Mouse (Mus musculus): ENCODE measurements around the gene Prickle2. TPM values are rescaled to one million over a fixed set of nuclear protein-coding genes. Genes with fewer than 3 reads are reported as not detected.

Gene Prickle2
- polyA plus RNA-seq, 1 experiment from 2014 or later = 4.1 TPM

DNA sequence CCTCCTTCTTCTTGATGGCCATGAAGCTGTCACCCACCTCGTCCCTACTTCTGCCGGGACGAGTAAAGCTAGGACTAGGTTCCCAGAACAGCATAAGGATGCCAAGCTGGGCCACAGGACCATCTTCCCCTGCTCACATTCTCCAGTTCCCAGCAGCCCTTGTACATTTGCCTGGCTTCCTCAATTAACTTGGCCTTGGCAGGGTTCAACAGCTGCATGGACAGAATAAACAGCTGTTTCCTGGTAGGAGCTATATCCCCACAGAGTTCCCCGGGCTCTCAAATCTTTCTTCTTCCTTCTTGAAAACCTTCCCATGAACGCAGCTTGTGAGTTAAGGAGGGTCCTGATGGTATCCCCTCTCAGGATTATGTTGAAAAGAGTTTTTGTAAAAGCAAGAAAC is 317.3 kb downstream of the Prickle2 start:
- Histone ChIP-seq H3K27ac (replicated peaks; ENCODE audit: low read depth, low read length) (no peak overlapping the region), H3K9me3 (replicated peaks; ENCODE audit: control insufficient read depth, low read length) (no peaks in the 10 kb centered on the region), H3K27me3 (ENCODE audit: control insufficient read depth, insufficient read depth, low read length) (no peaks in the 10 kb centered on the region), H3K4me1 (ENCODE audit: control insufficient read depth, insufficient read depth, low read length) (no peaks in the 10 kb centered on the region), H3K9ac (replicated peaks; ENCODE audit: low read length) (no peak overlapping the region), H3K4me2 (ENCODE audit: low read depth, low read length) (no peak overlapping the region), H3K36me3 (replicated peaks; ENCODE audit: control insufficient read depth, insufficient read depth, low read depth, low read length) (no peaks in the 10 kb centered on the region), H3K4me3 (ENCODE audit: low read depth, low read length) (no peak overlapping the region)
- WGBS = 83% methylated on average over 5 of the region's 5 CpGs
- DNase-seq (ENCODE audit: low spot score) (no peak), ATAC-seq (replicated peaks; ENCODE audit: insufficient number of reproducible peaks, low FRiP score, low TSS enrichment, low read depth) (no peak)

DNA sequence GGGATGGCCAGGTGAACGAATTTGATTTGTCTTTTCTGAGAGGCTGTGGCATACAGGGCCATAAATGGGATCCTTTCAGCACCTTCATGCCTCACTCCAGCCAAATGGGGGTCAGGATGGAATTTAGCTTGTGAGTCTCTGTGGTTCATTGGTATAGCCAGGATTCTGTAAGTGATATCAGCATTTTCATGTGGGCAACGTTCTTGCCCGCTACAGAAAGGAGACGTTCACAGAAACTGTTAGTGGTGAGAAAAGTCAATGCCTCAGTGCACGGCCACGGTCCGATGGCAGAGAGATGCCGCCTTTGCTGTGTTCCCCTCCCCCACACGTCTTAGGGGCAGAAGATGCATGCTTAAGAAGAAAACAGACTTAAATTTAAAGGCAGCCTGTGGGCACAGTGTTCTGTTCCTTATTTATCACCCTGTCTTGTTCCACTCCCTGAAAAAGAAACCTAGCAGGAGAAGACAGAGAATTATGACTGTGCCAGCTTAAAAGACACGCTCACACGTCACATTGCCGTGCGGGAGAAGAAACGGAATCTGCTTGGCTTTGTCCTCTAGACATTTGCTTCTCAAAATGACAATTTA is 322.7 kb downstream of the Prickle2 start:
- H3K4me3 ChIP-seq (ENCODE audit: low read depth, low read length) = no peak overlapping the region

DNA sequence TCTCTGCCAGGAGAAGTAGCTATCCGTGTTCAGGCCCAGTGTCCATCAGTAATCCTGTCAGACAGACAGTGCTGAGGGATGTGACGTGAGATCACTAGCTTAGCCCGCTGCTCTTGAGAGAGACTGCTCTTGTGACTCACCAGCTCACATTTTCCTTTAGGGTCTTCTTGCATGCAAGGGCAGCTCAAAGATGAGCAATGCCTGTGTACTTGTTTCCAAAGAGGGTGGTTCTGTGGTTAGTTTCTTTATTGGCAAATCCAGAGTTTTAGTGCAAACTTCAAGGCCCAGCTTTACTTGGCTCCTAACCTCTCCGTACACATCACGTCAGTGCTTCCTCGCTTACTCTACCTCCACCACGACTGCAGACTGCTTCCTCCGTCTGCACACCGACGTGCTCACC is 324.9 kb downstream of the Prickle2 start:
- H3K9ac ChIP-seq (replicated peaks; ENCODE audit: low read length) = no peak overlapping the region
- H3K4me1 ChIP-seq (ENCODE audit: control insufficient read depth, insufficient read depth, low read length) = no peaks in the 10 kb centered on the region
- no peak for ATAC-seq (replicated peaks; ENCODE audit: insufficient number of reproducible peaks, low FRiP score, low TSS enrichment, low read depth)
- no peak overlapping the region for H3K4me3 ChIP-seq (ENCODE audit: low read depth, low read length)
- 87% methylated on average over 10 of the region's 10 CpGs for WGBS
- no peak overlapping the region for H3K27ac ChIP-seq (replicated peaks; ENCODE audit: low read depth, low read length)
- no peaks in the 10 kb centered on the region for H3K27me3 ChIP-seq (ENCODE audit: control insufficient read depth, insufficient read depth, low read length)
- H3K9me3 ChIP-seq (replicated peaks; ENCODE audit: control insufficient read depth, low read length) = no peaks in the 10 kb centered on the region
- no peak overlapping the region for H3K4me2 ChIP-seq (ENCODE audit: low read depth, low read length)
- no peak for DNase-seq (ENCODE audit: low spot score)
- no peaks in the 10 kb centered on the region for H3K36me3 ChIP-seq (replicated peaks; ENCODE audit: control insufficient read depth, insufficient read depth, low read depth, low read length)

More for the DNA sequence above, 322.7 kb downstream of the Prickle2 start:
- 69% methylated on average over 14 of the region's 14 CpGs for WGBS
- Histone ChIP-seq H3K27me3 (ENCODE audit: control insufficient read depth, insufficient read depth, low read length) (no peaks in the 10 kb centered on the region), H3K27ac (replicated peaks; ENCODE audit: low read depth, low read length) (no peak overlapping the region), H3K4me2 (ENCODE audit: low read depth, low read length) (no peak overlapping the region), H3K4me1 (ENCODE audit: control insufficient read depth, insufficient read depth, low read length) (no peaks in the 10 kb centered on the region), H3K9ac (replicated peaks; ENCODE audit: low read length) (no peak overlapping the region), H3K9me3 (replicated peaks; ENCODE audit: control insufficient read depth, low read length) (no peaks in the 10 kb centered on the region), H3K36me3 (replicated peaks; ENCODE audit: control insufficient read depth, insufficient read depth, low read depth, low read length) (no peaks in the 10 kb centered on the region)
- ATAC-seq (replicated peaks; ENCODE audit: insufficient number of reproducible peaks, low FRiP score, low TSS enrichment, low read depth) = no peak
- DNase-seq (ENCODE audit: low spot score) = no peak

DNA sequence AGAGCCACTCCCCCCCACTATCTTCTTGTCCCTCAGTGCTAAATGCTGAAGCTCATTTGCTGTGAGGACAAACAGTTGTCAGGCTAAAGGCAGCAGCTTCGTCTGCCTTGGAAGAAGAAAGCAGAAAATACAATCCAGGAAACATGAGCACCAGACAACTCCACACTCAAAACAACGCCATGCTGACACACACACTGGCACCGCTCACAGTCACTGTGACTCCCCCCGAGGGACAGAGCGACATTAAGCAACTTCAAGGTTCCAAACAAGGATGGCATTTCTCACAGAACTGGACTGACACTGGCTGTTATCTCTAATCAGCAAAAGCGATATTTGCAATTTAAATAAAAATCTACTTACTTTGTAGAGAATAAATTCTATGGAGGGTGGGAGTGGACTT is 331.1 kb downstream of the Prickle2 start:
- Histone ChIP-seq H3K27me3 (ENCODE audit: control insufficient read depth, insufficient read depth, low read length) (no peaks in the 10 kb centered on the region), H3K36me3 (replicated peaks; ENCODE audit: control insufficient read depth, insufficient read depth, low read depth, low read length) (no peaks in the 10 kb centered on the region), H3K4me3 (ENCODE audit: low read depth, low read length) (no peak overlapping the region), H3K4me1 (ENCODE audit: control insufficient read depth, insufficient read depth, low read length) (no peaks in the 10 kb centered on the region), H3K9ac (replicated peaks; ENCODE audit: low read length) (no peak overlapping the region), H3K4me2 (ENCODE audit: low read depth, low read length) (no peak overlapping the region), H3K9me3 (replicated peaks; ENCODE audit: control insufficient read depth, low read length) (no peaks in the 10 kb centered on the region), H3K27ac (replicated peaks; ENCODE audit: low read depth, low read length) (no peak overlapping the region)
- no peak for DNase-seq (ENCODE audit: low spot score)
- no peak for ATAC-seq (replicated peaks; ENCODE audit: insufficient number of reproducible peaks, low FRiP score, low TSS enrichment, low read depth)
- WGBS = 84% methylated on average over 6 of the region's 6 CpGs

DNA sequence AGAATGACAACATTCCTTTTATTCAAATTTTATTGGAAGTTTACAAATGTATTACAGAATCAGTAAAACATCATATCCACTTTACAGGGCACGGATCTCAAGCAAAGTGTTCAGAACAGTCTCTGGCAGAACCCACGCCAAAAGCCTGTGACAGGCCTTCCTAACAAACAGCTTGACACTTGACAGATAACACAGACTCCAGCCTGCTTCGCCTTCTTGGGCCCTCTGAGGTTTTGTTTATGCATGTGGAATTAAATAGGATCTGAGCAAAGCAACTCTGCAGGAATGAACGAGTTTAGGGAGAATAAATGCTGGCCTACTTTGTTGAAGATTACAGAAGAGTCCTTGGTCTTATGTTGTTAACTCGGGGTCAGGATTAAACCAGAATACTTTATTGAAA is 335.1 kb downstream of the Prickle2 start:
- no peak for ATAC-seq (replicated peaks; ENCODE audit: insufficient number of reproducible peaks, low FRiP score, low TSS enrichment, low read depth)
- no peaks in the 10 kb centered on the region for H3K36me3 ChIP-seq (replicated peaks; ENCODE audit: control insufficient read depth, insufficient read depth, low read depth, low read length)

DNA sequence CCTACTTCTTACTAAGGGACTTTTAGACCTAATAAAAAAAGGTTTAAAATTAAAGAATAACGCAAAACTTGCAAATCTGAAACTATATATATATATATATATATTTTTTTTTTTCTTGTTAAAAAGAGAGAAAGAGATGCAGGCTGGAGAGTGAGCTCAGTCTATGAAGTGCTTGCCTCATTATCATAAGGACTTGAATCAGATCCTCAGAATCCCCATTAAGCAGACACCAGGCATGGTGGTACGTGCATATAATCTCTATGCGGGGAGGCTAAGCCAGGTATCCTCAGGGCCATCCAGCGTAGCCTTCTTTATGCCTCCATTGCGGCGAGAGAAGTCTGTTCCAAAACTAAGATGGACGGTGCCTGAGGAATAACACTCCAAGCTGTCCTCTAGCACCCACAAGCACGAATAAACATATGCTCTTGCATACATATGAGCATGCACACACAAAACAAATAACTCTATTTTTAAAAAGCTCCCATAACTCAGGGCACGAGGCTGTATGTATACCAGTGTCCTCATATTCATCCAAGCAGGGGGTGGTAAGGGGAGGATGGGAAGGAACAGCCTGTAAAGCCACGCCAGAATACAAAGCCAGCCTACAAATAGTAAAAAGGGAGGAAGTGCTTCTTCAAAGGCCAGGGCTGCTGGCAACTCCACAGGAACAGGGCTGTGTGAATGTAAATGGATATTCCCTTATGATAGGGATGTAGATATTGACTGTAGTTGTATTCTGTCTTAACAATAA is 358.5 kb downstream of the Prickle2 start:
- no peak overlapping the region for H3K9ac ChIP-seq (replicated peaks; ENCODE audit: low read length)
- 76% methylated on average over 10 of the region's 10 CpGs for whole genome bisulfite sequencing

More for the DNA sequence above, 335.1 kb downstream of the Prickle2 start:
- DNase-seq (ENCODE audit: low spot score) = no peak
- Histone ChIP-seq H3K27me3 (ENCODE audit: control insufficient read depth, insufficient read depth, low read length) (no peaks in the 10 kb centered on the region), H3K4me3 (ENCODE audit: low read depth, low read length) (no peak overlapping the region), H3K27ac (replicated peaks; ENCODE audit: low read depth, low read length) (no peak overlapping the region), H3K9me3 (replicated peaks; ENCODE audit: control insufficient read depth, low read length) (no peaks in the 10 kb centered on the region), H3K4me1 (ENCODE audit: control insufficient read depth, insufficient read depth, low read length) (no peaks in the 10 kb centered on the region), H3K4me2 (ENCODE audit: low read depth, low read length) (no peak overlapping the region), H3K9ac (replicated peaks; ENCODE audit: low read length) (no peak overlapping the region)
- 74% methylated on average over 5 of the region's 5 CpGs for WGBS

DNA sequence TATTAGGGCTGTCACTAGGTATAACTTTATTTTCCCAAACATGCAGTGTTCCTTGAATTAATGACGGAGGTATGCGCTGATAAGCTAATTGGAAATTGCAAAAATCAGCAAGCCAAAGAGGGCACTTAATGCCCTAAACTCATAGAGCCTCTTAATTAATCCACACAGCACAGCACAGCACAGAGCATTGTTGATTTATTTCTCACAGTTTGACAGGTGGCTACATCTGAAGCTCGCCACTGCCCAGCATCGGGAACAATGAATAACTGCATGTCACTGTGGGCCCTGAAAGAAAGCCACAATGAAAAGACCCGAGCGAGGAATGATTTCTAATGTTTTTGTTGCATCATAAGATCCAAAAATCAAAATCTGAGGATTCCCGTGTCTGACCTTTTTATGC is 359.2 kb downstream of the Prickle2 start:
- ATAC-seq (replicated peaks; ENCODE audit: insufficient number of reproducible peaks, low FRiP score, low TSS enrichment, low read depth) (no peak), DNase-seq (ENCODE audit: low spot score) (no peak)
- H3K4me1 ChIP-seq (ENCODE audit: control insufficient read depth, insufficient read depth, low read length) = no peaks in the 10 kb centered on the region
- no peak overlapping the region for H3K9ac ChIP-seq (replicated peaks; ENCODE audit: low read length)
- WGBS = 75% methylated on average over 7 of the region's 7 CpGs
- no peaks in the 10 kb centered on the region for H3K36me3 ChIP-seq (replicated peaks; ENCODE audit: control insufficient read depth, insufficient read depth, low read depth, low read length)
- H3K9me3 ChIP-seq (replicated peaks; ENCODE audit: control insufficient read depth, low read length) = no peaks in the 10 kb centered on the region
- no peaks in the 10 kb centered on the region for H3K27me3 ChIP-seq (ENCODE audit: control insufficient read depth, insufficient read depth, low read length)
- no peak overlapping the region for H3K4me2 ChIP-seq (ENCODE audit: low read depth, low read length)
- no peak overlapping the region for H3K4me3 ChIP-seq (ENCODE audit: low read depth, low read length)
- no peak overlapping the region for H3K27ac ChIP-seq (replicated peaks; ENCODE audit: low read depth, low read length)

More for the DNA sequence above, 358.5 kb downstream of the Prickle2 start:
- Histone ChIP-seq H3K36me3 (replicated peaks; ENCODE audit: control insufficient read depth, insufficient read depth, low read depth, low read length) (no peaks in the 10 kb centered on the region), H3K4me3 (ENCODE audit: low read depth, low read length) (no peak overlapping the region), H3K9me3 (replicated peaks; ENCODE audit: control insufficient read depth, low read length) (no peaks in the 10 kb centered on the region), H3K27ac (replicated peaks; ENCODE audit: low read depth, low read length) (no peak overlapping the region), H3K27me3 (ENCODE audit: control insufficient read depth, insufficient read depth, low read length) (no peaks in the 10 kb centered on the region), H3K4me2 (ENCODE audit: low read depth, low read length) (no peak overlapping the region), H3K4me1 (ENCODE audit: control insufficient read depth, insufficient read depth, low read length) (no peaks in the 10 kb centered on the region)
- DNase-seq (ENCODE audit: low spot score) = no peak
- no peak for ATAC-seq (replicated peaks; ENCODE audit: insufficient number of reproducible peaks, low FRiP score, low TSS enrichment, low read depth)

DNA sequence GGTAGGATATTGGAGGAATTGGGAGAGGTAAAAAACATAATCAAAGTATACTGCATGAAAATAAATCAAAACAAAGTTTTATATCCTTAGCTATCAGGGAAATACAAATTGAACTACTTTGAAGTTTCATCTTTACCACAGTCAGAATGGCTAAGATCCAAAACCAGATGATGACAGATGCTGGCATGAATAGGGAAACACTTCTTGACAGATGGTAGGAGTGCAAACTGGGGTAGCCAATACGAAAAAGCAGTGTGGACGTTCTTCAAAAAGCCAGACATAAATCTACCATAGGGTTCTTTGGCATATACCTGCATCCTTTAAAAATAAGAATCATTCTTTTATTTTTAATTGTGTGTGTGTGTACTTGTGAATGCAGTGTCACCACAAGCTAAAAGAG is 360.8 kb downstream of the Prickle2 start:
- H3K36me3 ChIP-seq (replicated peaks; ENCODE audit: control insufficient read depth, insufficient read depth, low read depth, low read length) = no peaks in the 10 kb centered on the region
- 82% methylated on average over 2 of the region's 2 CpGs for WGBS
- no peak overlapping the region for H3K9ac ChIP-seq (replicated peaks; ENCODE audit: low read length)
- no peak overlapping the region for H3K4me3 ChIP-seq (ENCODE audit: low read depth, low read length)
- H3K9me3 ChIP-seq (replicated peaks; ENCODE audit: control insufficient read depth, low read length) = no peaks in the 10 kb centered on the region
- H3K27ac ChIP-seq (replicated peaks; ENCODE audit: low read depth, low read length) = no peak overlapping the region
- no peak overlapping the region for H3K4me2 ChIP-seq (ENCODE audit: low read depth, low read length)
- no peaks in the 10 kb centered on the region for H3K27me3 ChIP-seq (ENCODE audit: control insufficient read depth, insufficient read depth, low read length)
- no peak for DNase-seq (ENCODE audit: low spot score)
- ATAC-seq (replicated peaks; ENCODE audit: insufficient number of reproducible peaks, low FRiP score, low TSS enrichment, low read depth) = no peak
- no peaks in the 10 kb centered on the region for H3K4me1 ChIP-seq (ENCODE audit: control insufficient read depth, insufficient read depth, low read length)
